Mouse (Mus musculus) CH12.LX (cell line): Measurements from ENCODE around the gene Oxsr1. TPM values are rescaled to one million over a fixed set of nuclear protein-coding genes. Genes with fewer than 3 reads are reported as not detected.

Experiments used
- DNase-seq: peaks from one replicate; pipeline ENCODE4 v3.0.0-alpha.2; 2013; ENCODE audit errors: extremely low read depth
- H3K27ac ChIP-seq: 2 replicates; pipeline ENCODE4 v1.5.1; 2012; ENCODE audit warnings: low read depth, mild to moderate bottlenecking, control low read depth, moderate library complexity; ENCODE audit not compliant: insufficient read depth
- H3K27me3 ChIP-seq: replicated peaks from 2 replicates; pipeline ENCODE3; 2012; ENCODE audit warnings: inconsistent platforms
- H3K36me3 ChIP-seq, 2 experiments: replicated peaks in 1 of 2; 2 replicates each; pipeline versions ENCODE3 to v1.6.1; 2012; ENCODE audit warnings: inconsistent platforms in 1 of 2, low read length in 1 of 2, mild to moderate bottlenecking in 1 of 2, mixed read lengths in 1 of 2, moderate library complexity in 1 of 2; ENCODE audit not compliant: control insufficient read depth in 1 of 2, insufficient read depth in 1 of 2
- H3K4me1 ChIP-seq, 2 experiments: 2 replicates each; pipeline ENCODE4 v1.6.1; 2012; ENCODE audit warnings: inconsistent platforms in 1 of 2, moderate library complexity in 1 of 2; ENCODE audit not compliant: insufficient read depth in 2 of 2, control insufficient read depth in 1 of 2
- H3K4me2 ChIP-seq: 2 replicates; pipeline ENCODE4 v1.6.1; 2012; ENCODE audit warnings: low read depth, mild to moderate bottlenecking, control low read depth; ENCODE audit not compliant: poor library complexity, insufficient read depth, severe bottlenecking
- H3K4me3 ChIP-seq, 3 experiments: fragments of 150-350 bp in 1 of 3; sonication (generic) in 1 of 3; replicated peaks in 1 of 3; 2 replicates each; pipeline versions ENCODE3 to v1.5.1; 2011 to 2012; ENCODE audit warnings: low read depth in 2 of 3, low read length in 2 of 3, mild to moderate bottlenecking in 2 of 3, moderate library complexity in 2 of 3, control low read depth in 1 of 3, improper control_type of control experiment in 1 of 3, inconsistent platforms in 1 of 3, mixed read lengths in 1 of 3; ENCODE audit not compliant: poor library complexity in 1 of 3
- H3K79me2 ChIP-seq: replicated peaks from 2 replicates; pipeline ENCODE4 v1.6.1; 2012; ENCODE audit warnings: mild to moderate bottlenecking, moderate library complexity; ENCODE audit not compliant: control insufficient read depth, poor library complexity, insufficient read depth, severe bottlenecking; ENCODE audit errors: extremely low read depth
- H3K9ac ChIP-seq: 2 replicates; pipeline ENCODE4 v1.6.1; 2012; ENCODE audit warnings: low read depth, mild to moderate bottlenecking, control low read depth, moderate library complexity; ENCODE audit not compliant: insufficient read depth
- H3K9me3 ChIP-seq: replicated peaks from 2 replicates; pipeline ENCODE3; 2012; ENCODE audit warnings: low read length, inconsistent platforms, mixed read lengths
- BHLHE40 ChIP-seq: IDR thresholded peaks from 2 replicates; pipeline ENCODE4 v1.6.1; 2011; ENCODE audit warnings: mild to moderate bottlenecking, low read depth, low read length, improper control_type of control experiment
- CHD2 ChIP-seq: IDR thresholded peaks from 2 replicates; pipeline ENCODE4 v1.6.1; 2011; ENCODE audit warnings: low read length, improper control_type of control experiment
- ELF1 ChIP-seq: IDR thresholded peaks from 2 replicates; pipeline ENCODE4 v1.6.1; 2014; ENCODE audit warnings: low read depth, mild to moderate bottlenecking, inconsistent platforms, low read length, improper control_type of control experiment
- EP300 ChIP-seq: IDR thresholded peaks from 2 replicates; pipeline ENCODE4 v1.6.1; 2011; ENCODE audit warnings: low read length, improper control_type of control experiment
- HCFC1 ChIP-seq: IDR thresholded peaks from 2 replicates; pipeline ENCODE4 v1.6.1; 2012; ENCODE audit warnings: low read depth, mild to moderate bottlenecking, inconsistent platforms, low read length, improper control_type of control experiment
- IRF4 ChIP-seq: IDR thresholded peaks from 2 replicates; pipeline ENCODE4 v1.6.1; 2014; ENCODE audit warnings: low read depth, mild to moderate bottlenecking, inconsistent platforms, low read length, improper control_type of control experiment
- JUND ChIP-seq: conservative IDR thresholded peaks from 2 replicates; pipeline ENCODE4 v1.6.1; 2011; ENCODE audit warnings: low read depth, low read length, improper control_type of control experiment
- KAT2A ChIP-seq: IDR thresholded peaks from 2 replicates; pipeline ENCODE4 v1.6.1; 2012; ENCODE audit warnings: low read length, improper control_type of control experiment, inconsistent platforms; ENCODE audit not compliant: insufficient replicate concordance
- MAX ChIP-seq: IDR thresholded peaks from 2 replicates; pipeline ENCODE4 v1.6.1; 2011; ENCODE audit warnings: low read length, improper control_type of control experiment
- MEF2A ChIP-seq: IDR thresholded peaks from 2 replicates; pipeline ENCODE4 v1.6.1; 2014; ENCODE audit warnings: low read depth, mild to moderate bottlenecking, inconsistent platforms, low read length, improper control_type of control experiment, borderline replicate concordance
- MXI1 ChIP-seq: IDR thresholded peaks from 2 replicates; pipeline ENCODE4 v1.6.1; 2011; ENCODE audit warnings: mild to moderate bottlenecking, low read depth, low read length, improper control_type of control experiment
- MYC ChIP-seq: IDR thresholded peaks from 2 replicates; pipeline ENCODE4 v1.6.1; 2011; ENCODE audit warnings: low read depth, mild to moderate bottlenecking, improper control_type of control experiment, low read length
- NRF1 ChIP-seq: IDR thresholded peaks from 2 replicates; pipeline ENCODE4 v1.6.1; 2014; ENCODE audit warnings: low read depth, mild to moderate bottlenecking, inconsistent platforms, low read length, improper control_type of control experiment, moderate library complexity
- POLR2AphosphoS2 ChIP-seq: IDR thresholded peaks from 2 replicates; pipeline ENCODE4 v1.6.1; 2011; ENCODE audit warnings: low read depth, low read length, improper control_type of control experiment
- SIN3A ChIP-seq: IDR thresholded peaks from 2 replicates; pipeline ENCODE4 v1.6.1; 2012; ENCODE audit warnings: low read length, improper control_type of control experiment, inconsistent platforms
- TBP ChIP-seq: conservative IDR thresholded peaks from 2 replicates; pipeline ENCODE4 v1.6.1; 2011; ENCODE audit warnings: low read depth, low read length, improper control_type of control experiment
- TCF12 ChIP-seq: IDR thresholded peaks from 2 replicates; pipeline ENCODE4 v1.6.1; 2014; ENCODE audit warnings: low read depth, mild to moderate bottlenecking, inconsistent platforms, low read length, improper control_type of control experiment
- USF2 ChIP-seq: conservative IDR thresholded peaks from 2 replicates; pipeline ENCODE4 v1.6.1; 2011; ENCODE audit warnings: low read depth, low read length, improper control_type of control experiment
- ZKSCAN1 ChIP-seq: IDR thresholded peaks from 2 replicates; pipeline ENCODE4 v1.6.1; 2012; ENCODE audit warnings: low read depth, inconsistent platforms, low read length, improper control_type of control experiment, borderline replicate concordance
- dilution Hi-C: fragments of 300-500 bp; cut with MboI; formaldehyde crosslinking; loops from 2 replicates; pipeline ENCODE4 v1.14.3; 2020; ENCODE audit warnings: low sequenced_read_pairs; ENCODE audit not compliant: extremely low pct_unique_long_range_greater_than_20kb, extremely low pct_ligation_motif_present
- in situ Hi-C: fragments of 300-500 bp; cut with MboI; formaldehyde crosslinking; loops from 3 replicates; pipeline ENCODE4 v1.14.3; 2019; ENCODE audit warnings: low sequenced_read_pairs, low pct_ligation_motif_present, low pct_unique_long_range_greater_than_20kb, mixed read lengths
- polyA plus RNA-seq: library from polyadenylated mRNA; unstranded; fragments of >175 nt; gene quantifications from 2 replicates; pipeline ENCODE4 v1.2.1, GENCODE M21; 2012; ENCODE audit warnings: low read depth; ENCODE audit not compliant: insufficient read length
- total RNA-seq, 2 experiments: library from RNA; depleted of rRNA; stranded (reverse); fragments of 300-350 nt in 1 of 2; fragments of >200 nt in 1 of 2; gene quantifications; 2 replicates each; pipeline ENCODE4 v1.2.3; 2012 to 2014

Gene Oxsr1
- total and polyA plus RNA-seq, 3 experiments: 22.1 to 36.1 (median 33.3) TPM

DNA sequence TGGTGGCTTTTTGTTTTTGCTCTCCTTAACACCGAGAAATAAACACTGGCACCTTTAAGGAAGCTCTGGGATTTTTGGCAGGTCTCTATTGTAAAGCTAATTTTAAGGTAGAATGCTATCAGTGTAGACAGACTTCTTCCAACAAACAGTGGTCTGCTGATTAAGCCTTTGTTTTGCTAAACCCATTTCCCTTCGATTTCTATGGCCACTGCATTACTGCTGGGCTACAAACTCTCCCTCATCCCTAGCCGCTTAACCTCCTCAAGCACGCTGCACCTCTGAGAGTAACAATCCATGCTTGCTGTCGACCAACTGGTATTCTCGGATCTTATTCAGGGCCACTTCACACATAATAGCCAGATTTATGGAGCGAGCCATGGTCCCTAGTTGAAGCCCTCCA lies 1.3 kb downstream of the Oxsr1 start:
- Histone ChIP-seq H3K4me1 (peaks cover 2 to 25% of the 10 kb centered on the region in 2 experiments; a peak in 2 of 4 replicates), H3K27me3 (no peaks in the 10 kb centered on the region), H3K9me3 (no peaks in the 10 kb centered on the region), H3K4me3 (peak overlapping the region; percentile 52 to 84 (median 75)), H3K27ac (no peak overlapping the region), H3K79me2 (peaks cover 11% of the 10 kb centered on the region), H3K36me3 (peaks cover 2 to 13% of the 10 kb centered on the region in 2 experiments), H3K9ac (peak overlapping the region; percentile 63; the same call in 1 of the 2 replicates), H3K4me2 (peak overlapping the region; percentile 73)
- dilution Hi-C loops (no loop called here), in situ Hi-C loops (no loop called here)
- no peak for DNase-seq
- TF ChIP-seq TBP (no peak), JUND (no peak), MYC (no peak), MEF2A (no peak), KAT2A (no peak), USF2 (no peak), POLR2AphosphoS2 (no peak), MXI1 (no peak), ELF1 (no peak), CHD2 (no peak), MAX (no peak), BHLHE40 (no peak), TCF12 (no peak), EP300 (no peak)

DNA sequence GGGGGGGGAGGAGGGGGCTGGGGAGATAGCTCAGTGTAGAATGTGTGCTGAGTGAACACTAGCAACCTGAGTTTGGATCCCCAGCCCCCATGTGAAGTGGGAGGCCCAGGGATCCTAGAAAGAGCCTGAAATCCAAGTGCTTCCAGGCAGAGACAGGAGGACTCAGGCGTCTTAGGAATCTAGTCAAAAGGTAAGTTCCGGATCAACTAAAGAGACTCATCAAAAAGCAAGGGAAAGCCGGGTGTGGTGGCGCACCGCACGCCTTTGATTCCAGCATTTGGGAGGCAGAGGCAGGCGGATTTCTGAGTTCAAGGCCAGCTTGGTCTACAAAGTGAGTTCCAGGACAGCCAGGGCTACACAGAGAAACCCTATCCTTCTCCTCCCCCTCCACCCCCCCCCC lies 1.8 kb downstream of the Oxsr1 start:
- H3K9me3 ChIP-seq: no peaks in the 10 kb centered on the region
- peak overlapping the region; percentile 73; the same call in 1 of the 2 replicates for H3K4me2 ChIP-seq
- peaks cover 2 to 16% of the 10 kb centered on the region in 2 experiments for H3K36me3 ChIP-seq
- in situ Hi-C loops (no loop called here), dilution Hi-C loops (no loop called here)
- no peaks in the 10 kb centered on the region for H3K27me3 ChIP-seq
- H3K4me1 ChIP-seq: peaks cover 2 to 30% of the 10 kb centered on the region in 2 experiments; a peak in 2 of 4 replicates
- peaks cover 12% of the 10 kb centered on the region for H3K79me2 ChIP-seq
- no peak overlapping the region for H3K9ac ChIP-seq
- TF ChIP-seq HCFC1 (no peak), TBP (no peak), MEF2A (no peak), MXI1 (no peak), MAX (no peak), SIN3A (no peak), IRF4 (no peak), CHD2 (no peak), ZKSCAN1 (no peak), ELF1 (no peak), NRF1 (no peak), KAT2A (no peak)
- DNase-seq: no peak
- no peak overlapping the region for H3K4me3 ChIP-seq
- no peak overlapping the region for H3K27ac ChIP-seq
